In the genomic region with DNA sequence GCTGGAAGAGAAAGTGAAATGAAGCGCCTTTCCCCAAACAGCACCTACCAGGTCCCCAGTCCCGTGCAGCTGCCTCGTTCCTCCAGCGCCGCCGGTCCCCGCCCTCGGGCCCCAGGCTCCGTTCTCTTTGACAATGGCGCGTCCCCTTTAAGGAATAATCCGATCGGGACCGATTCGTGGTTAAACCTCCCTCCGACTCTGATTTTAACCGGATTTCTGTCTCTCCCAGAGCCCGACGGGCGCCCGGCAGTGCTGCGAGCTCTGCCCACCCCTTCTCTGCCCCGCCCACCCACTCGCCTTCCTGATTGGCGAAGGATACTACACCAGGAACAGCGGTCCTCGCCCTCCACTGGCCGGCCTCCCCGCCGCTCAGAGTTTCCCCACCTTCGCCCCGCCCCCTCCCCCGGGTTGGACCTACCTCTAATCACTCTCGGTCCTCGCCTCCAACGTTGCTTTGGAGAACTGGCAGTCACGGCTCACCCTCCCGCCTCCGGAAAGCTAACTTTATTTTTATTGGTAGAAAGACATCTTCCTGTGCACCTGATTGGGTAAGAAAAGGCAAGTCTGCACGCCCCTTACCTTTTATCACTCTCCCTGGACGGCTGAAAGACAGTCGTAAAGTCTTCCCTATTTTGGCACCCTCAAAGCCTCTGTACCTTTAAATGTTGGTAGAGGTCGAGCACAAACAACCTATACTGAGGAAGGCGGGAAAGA, we compare ENCODE assay signal across 8 mouse cellular contexts. TPM values are rescaled to one million over a fixed set of nuclear protein-coding genes. Genes with fewer than 3 reads are reported as not detected.
DNase-seq lines count a peak whose midpoint lies in the region; ATAC-seq and TF ChIP-seq lines count a peak whose summit lies in the region.

A gene (minus strand): TSS at position 268 of the 714 bp plus-strand sequence.

- no peaks in the 10 kb centered on the region for H3K9me3 ChIP-seq in heart, embryonic 12.5 days (replicated peaks)
- H3K9me3 ChIP-seq in kidney, postnatal 0 days (replicated peaks; ENCODE audit: low read length), result no peaks in the 10 kb centered on the region
- no peaks in the 10 kb centered on the region for H3K9me3 ChIP-seq in liver, embryonic 11.5 days (ENCODE audit: control insufficient read depth, low read length)
- no peaks in the 10 kb centered on the region for H3K9me3 ChIP-seq in stomach, embryonic 14.5 days (ENCODE audit: control insufficient read depth, low read depth, low read length)

- H3K4me3 ChIP-seq in heart, embryonic 12.5 days, result peak within 1 kb of the TSS; percentile 90
- H3K4me3 ChIP-seq in kidney, postnatal 0 days (replicated peaks; ENCODE audit: low read depth, low read length), result peak within 1 kb of the TSS; percentile 86
- peak within 1 kb of the TSS; percentile 89 for H3K4me3 ChIP-seq in liver, embryonic 11.5 days (ENCODE audit: low read depth, low read length)
- H3K4me3 ChIP-seq in stomach, embryonic 14.5 days (ENCODE audit: low read depth, low read length), result peak within 1 kb of the TSS; percentile 82

- H3K27me3 ChIP-seq in heart, embryonic 12.5 days (replicated peaks), result no peaks in the 10 kb centered on the region
- H3K27me3 ChIP-seq in kidney, postnatal 0 days (ENCODE audit: insufficient read depth, low read length), result no peaks in the 10 kb centered on the region
- no peaks in the 10 kb centered on the region for H3K27me3 ChIP-seq in liver, embryonic 11.5 days (replicated peaks; ENCODE audit: control insufficient read depth, insufficient read depth, low read length)
- H3K27me3 ChIP-seq in stomach, embryonic 14.5 days (ENCODE audit: control insufficient read depth, insufficient read depth, low read length), result no peaks in the 10 kb centered on the region

- peak; percentile 98 for DNase-seq in CD4-positive helper T cell, adult 2 months (ENCODE audit: low read depth, low spot score)
- peak; percentile 97 for DNase-seq in brain, embryonic 18.5 days (ENCODE audit: low read depth, low spot score)
- DNase-seq in kidney, postnatal 0 days (ENCODE audit: low spot score), result peak; percentile 100
- DNase-seq in liver, embryonic 11.5 days (ENCODE audit: low spot score), result peak; percentile 97
- peak; percentile 97 for DNase-seq in naive thymus-derived CD4-positive, alpha-beta T cell, adult 2 months (ENCODE audit: low read depth)

- TF ChIP-seq CTCF in kidney, postnatal 0 days (IDR thresholded peaks at IDR 0.05; ENCODE audit: low read depth), result no peak

- WGBS in heart, embryonic 12.5 days, result under 1% methylated on average over 44 of the region's 44 CpGs
- under 1% methylated on average over 43 of the region's 44 CpGs for WGBS in kidney, postnatal 0 days
- WGBS in liver, embryonic 11.5 days, result under 1% methylated on average over 44 of the region's 44 CpGs
- under 1% methylated on average over 43 of the region's 44 CpGs for WGBS in stomach, embryonic 14.5 days

- peaks cover 26% of the 10 kb centered on the region for H3K4me1 ChIP-seq in heart, embryonic 12.5 days (replicated peaks)
- peaks cover 7% of the 10 kb centered on the region; the same call in 1 of the 2 replicates for H3K4me1 ChIP-seq in kidney, postnatal 0 days (replicated peaks; ENCODE audit: insufficient read depth, low read length)
- peaks cover 34% of the 10 kb centered on the region for H3K4me1 ChIP-seq in liver, embryonic 11.5 days (replicated peaks; ENCODE audit: control insufficient read depth, insufficient read depth, low read length)
- H3K4me1 ChIP-seq in stomach, embryonic 14.5 days (ENCODE audit: control insufficient read depth, insufficient read depth, low read length), result no peaks in the 10 kb centered on the region

- H3K9ac ChIP-seq in heart, embryonic 12.5 days, result peak within 1 kb of the TSS; percentile 95
- peak within 1 kb of the TSS; percentile 87 for H3K9ac ChIP-seq in kidney, postnatal 0 days (ENCODE audit: low read depth, low read length)
- peak within 1 kb of the TSS; percentile 90 for H3K9ac ChIP-seq in liver, embryonic 11.5 days (ENCODE audit: low read depth, low read length)
- H3K9ac ChIP-seq in stomach, embryonic 14.5 days (replicated peaks; ENCODE audit: low read depth, low read length), result peak within 1 kb of the TSS; percentile 81

- H3K36me3 ChIP-seq in heart, embryonic 12.5 days, result no peaks in the 10 kb centered on the region
- H3K36me3 ChIP-seq in kidney, postnatal 0 days (ENCODE audit: insufficient read depth, low read length), result no peaks in the 10 kb centered on the region
- no peaks in the 10 kb centered on the region for H3K36me3 ChIP-seq in liver, embryonic 11.5 days (ENCODE audit: control insufficient read depth, insufficient read depth, low read length)
- H3K36me3 ChIP-seq in stomach, embryonic 14.5 days (ENCODE audit: control insufficient read depth, insufficient read depth, low read length), result no peaks in the 10 kb centered on the region

- H3K4me2 ChIP-seq in heart, embryonic 12.5 days, result peak within 1 kb of the TSS; percentile 85
- peak within 1 kb of the TSS; percentile 77 for H3K4me2 ChIP-seq in kidney, postnatal 0 days (ENCODE audit: low read length)
- peak within 1 kb of the TSS; percentile 86 for H3K4me2 ChIP-seq in liver, embryonic 11.5 days
- peak within 1 kb of the TSS; percentile 78 for H3K4me2 ChIP-seq in stomach, embryonic 14.5 days (replicated peaks; ENCODE audit: low read depth, low read length)

- peak within 1 kb of the TSS; percentile 95 for H3K27ac ChIP-seq in heart, embryonic 12.5 days (ENCODE audit: poor library complexity, severe bottlenecking)
- peak within 1 kb of the TSS; percentile 99 for H3K27ac ChIP-seq in kidney, postnatal 0 days
- H3K27ac ChIP-seq in liver, embryonic 11.5 days (ENCODE audit: low read depth, low read length), result peak within 1 kb of the TSS; percentile 82
- H3K27ac ChIP-seq in stomach, embryonic 14.5 days (ENCODE audit: low read length), result peak within 1 kb of the TSS; percentile 90

- peak; percentile 88 for ATAC-seq in erythroid progenitor cell, adult 5-6 weeks (replicated peaks; ENCODE audit: low FRiP score, poor library complexity, severe bottlenecking)
- ATAC-seq in heart, embryonic 12.5 days (ENCODE audit: insufficient number of reproducible peaks, low FRiP score), result peak; percentile 98
- ATAC-seq in kidney, postnatal 0 days (replicated peaks; ENCODE audit: low FRiP score, low read depth), result peak; percentile 98
- peak; percentile 97 for ATAC-seq in liver, embryonic 11.5 days (replicated peaks; ENCODE audit: low FRiP score)
- peak; percentile 98 for ATAC-seq in stomach, embryonic 14.5 days (ENCODE audit: insufficient number of reproducible peaks, insufficient read depth, low FRiP score, low read depth)

RNA-seq across cellular contexts. Expression of the gene that starts here (rescaled TPM):
- total RNA-seq in erythroid progenitor cell, adult 5-6 weeks (2015; ENCODE audit: low replicate concordance), result 326 and 449 TPM in 2 replicates
- 610 and 678 TPM in 2 replicates for total RNA-seq in erythroid progenitor cell, adult 5-6 weeks (2017; ENCODE audit: low replicate concordance)
- polyA plus RNA-seq in heart, embryonic 12.5 days (2016; fragmentation: Nextera tagmentation; extraction: Ambion mirVana), result 38.7 and 40.2 TPM in 2 replicates
- polyA plus RNA-seq in kidney, postnatal 0 days (2015; fragmentation: Nextera tagmentation; extraction: Ambion mirVana), result 20.6 and 22.6 TPM in 2 replicates
- 35.4 and 39.7 TPM in 2 replicates for polyA plus RNA-seq in liver, embryonic 11.5 days (2014; fragmentation: Nextera tagmentation; extraction: Ambion mirVana)
- 32.0 and 33.4 TPM in 2 replicates for polyA plus RNA-seq in stomach, embryonic 14.5 days (2014; fragmentation: Nextera tagmentation; extraction: Ambion mirVana)

Comparison
In these comparisons a context has a peak if more than half of its experiments do, and no peak if none do; other contexts are left out.
1. Peak in every context shown above with its lines: DNase-seq, ATAC-seq, H3K4me3 ChIP-seq and H3K27ac ChIP-seq.